Mouse (Mus musculus) kidney, postnatal 25 days (tissue): Measurements from ENCODE around the gene Ankrd11.
"Not testable (repeated sequence)": the region's sequence is repeated elsewhere in the genome, so short reads cannot be mapped to it uniquely, and the experiment has no call there.

Source experiments
- DNase-seq, 2 experiments: peaks; one replicate each; pipeline ENCODE4 v3.0.0; 2021; ENCODE audit warnings: mixed read lengths in 2 of 2

Gene Ankrd11

GRCm38 (mm10) chr8:123042158-123042973 is at the start of gene Ankrd11:
Ankrd11 (minus strand) TSS chr8:123042277.
- DNase-seq = peak; percentile 99 to 100

- peak in 1 of 2 experiments; percentile 67 for DNase-seq
Measured at GRCm38 (mm10) chr8:123087289-123087688, 45.2 kb upstream of the Ankrd11 start.

GRCm38 (mm10) chr8:123083610-123084009 is 41.5 kb upstream of the Ankrd11 start:
- no peak for DNase-seq

DNA sequence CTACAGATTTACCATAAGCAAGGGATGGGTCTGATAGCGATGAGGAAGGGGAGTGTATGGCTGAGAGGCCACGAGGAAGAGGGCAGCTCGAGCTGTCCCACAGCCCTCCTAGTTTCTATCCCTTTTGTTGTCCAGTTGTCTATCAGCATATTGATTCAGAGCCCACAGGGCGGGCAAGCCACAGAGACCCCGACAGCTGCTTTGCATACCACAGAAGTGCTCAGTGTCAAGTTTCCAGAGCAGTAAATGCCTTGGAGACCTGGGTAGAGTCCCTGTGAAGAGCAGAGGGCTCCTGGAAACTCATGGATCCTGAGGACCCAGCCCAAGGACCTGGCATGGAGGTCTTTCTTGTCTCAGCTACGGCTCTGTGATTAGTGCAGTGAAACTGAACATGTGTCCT is 40.9 kb upstream of the Ankrd11 start:
- DNase-seq = no peak

DNA sequence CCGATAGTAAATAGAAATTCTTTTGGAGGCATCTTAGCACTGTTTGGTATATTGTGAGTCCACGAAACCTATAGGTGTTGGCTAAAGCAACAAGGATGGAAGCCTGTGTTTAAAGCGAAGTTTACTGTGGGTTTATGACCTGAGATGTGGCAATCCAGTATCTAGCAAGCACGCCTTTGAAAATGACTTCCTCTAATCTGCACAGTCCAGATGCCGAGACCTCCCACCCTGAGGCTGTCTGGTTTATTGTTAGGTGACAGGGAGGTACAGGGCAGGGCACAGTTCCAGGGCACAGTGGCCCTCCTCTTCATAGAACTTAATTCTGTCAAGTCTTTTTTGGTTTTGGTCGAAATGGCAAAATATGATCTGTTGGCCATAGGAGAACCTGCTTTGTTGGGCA is 35.1 kb upstream of the Ankrd11 start:
- no peak for DNase-seq

DNA sequence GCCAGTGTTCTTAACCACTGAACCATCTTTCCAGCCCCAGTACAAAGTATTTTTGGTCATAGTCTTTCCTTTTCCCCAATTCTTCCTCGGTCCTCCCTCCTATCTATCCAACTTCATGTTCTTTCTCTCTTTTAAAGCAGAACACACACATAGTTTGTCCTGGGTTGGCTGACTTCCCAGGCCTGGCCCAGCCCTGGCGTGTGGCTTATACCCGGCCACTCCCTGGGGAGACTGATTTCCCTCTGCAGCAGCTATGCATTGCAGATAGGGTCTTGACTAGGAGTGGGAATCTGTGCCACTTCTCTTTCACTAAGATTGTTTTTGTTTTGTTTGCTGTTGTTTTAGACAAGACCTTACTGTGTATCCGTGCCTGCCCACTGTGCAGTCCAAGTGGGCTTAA is 29.1 kb upstream of the Ankrd11 start:
- no peak for DNase-seq

GRCm38 (mm10) chr8:123066101-123066683 is 24.1 kb upstream of the Ankrd11 start:
- no peak for DNase-seq

GRCm38 (mm10) chr8:123065214-123066100 is 23.4 kb upstream of the Ankrd11 start:
- DNase-seq = peak; percentile 94 to 98

DNA sequence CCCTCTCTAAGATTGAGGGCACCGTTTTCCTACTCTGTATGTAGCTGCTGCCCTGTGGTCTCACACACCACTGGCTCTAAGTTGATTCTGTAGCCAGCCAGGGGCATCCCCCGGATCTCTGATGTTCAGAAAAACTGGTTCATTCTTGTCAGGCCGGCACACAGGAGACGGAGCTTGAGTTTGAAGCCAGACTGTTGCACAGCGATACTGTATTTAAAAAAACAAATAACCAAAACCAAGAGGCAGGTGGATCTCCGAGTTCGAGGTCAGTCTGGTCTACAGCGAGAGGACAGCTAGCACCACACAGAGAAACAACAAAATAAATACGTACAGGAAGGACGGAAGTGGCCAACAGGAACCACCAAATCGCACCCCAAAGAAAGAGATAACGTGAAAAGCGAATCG is 22.7 kb upstream of the Ankrd11 start:
- DNase-seq = peak in 1 of 2 experiments; percentile 14

GRCm38 (mm10) chr8:123064072-123064471 is 22.0 kb upstream of the Ankrd11 start:
- DNase-seq = no peak

DNA sequence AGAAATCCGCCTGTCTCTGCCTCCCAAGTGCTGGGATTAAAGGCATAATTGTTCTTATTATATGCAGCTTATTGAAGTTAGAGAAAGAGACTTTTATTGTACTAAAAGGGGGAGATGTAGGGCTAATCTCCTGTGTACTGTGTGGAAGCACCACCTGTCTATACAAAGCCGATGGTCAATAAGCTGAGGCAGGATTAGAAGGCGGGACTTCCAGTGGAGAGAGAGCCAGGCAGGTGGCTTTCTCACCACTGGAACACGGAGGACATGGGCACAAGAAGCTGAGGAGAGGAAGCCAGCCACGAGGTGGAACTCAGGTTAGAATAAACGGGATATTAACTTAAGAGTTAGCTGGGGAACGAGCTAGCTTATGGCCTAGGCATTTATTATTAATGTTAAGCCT is 20.6 kb upstream of the Ankrd11 start, which contains the start of gene Spg7:
Spg7 (plus strand) TSS at position 222 of the 400 bp plus-strand sequence.
- DNase-seq = no peak

- DNase-seq = peak; percentile 40 to 74
Measured at GRCm38 (mm10) chr8:123051458-123051857, 9.4 kb upstream of the Ankrd11 start.

- DNase-seq = no peak
Measured at GRCm38 (mm10) chr8:123048402-123048801, 6.3 kb upstream of the Ankrd11 start.

GRCm38 (mm10) chr8:123047827-123048226 is 5.8 kb upstream of the Ankrd11 start:
- peak; percentile 32 to 64 for DNase-seq

GRCm38 (mm10) chr8:123046706-123047105 is 4.6 kb upstream of the Ankrd11 start:
- DNase-seq = peak in 1 of 2 experiments; percentile 39

- DNase-seq = not testable (repeated sequence)
Measured at GRCm38 (mm10) chr8:123044743-123045425, 2.8 kb upstream of the Ankrd11 start.

DNA sequence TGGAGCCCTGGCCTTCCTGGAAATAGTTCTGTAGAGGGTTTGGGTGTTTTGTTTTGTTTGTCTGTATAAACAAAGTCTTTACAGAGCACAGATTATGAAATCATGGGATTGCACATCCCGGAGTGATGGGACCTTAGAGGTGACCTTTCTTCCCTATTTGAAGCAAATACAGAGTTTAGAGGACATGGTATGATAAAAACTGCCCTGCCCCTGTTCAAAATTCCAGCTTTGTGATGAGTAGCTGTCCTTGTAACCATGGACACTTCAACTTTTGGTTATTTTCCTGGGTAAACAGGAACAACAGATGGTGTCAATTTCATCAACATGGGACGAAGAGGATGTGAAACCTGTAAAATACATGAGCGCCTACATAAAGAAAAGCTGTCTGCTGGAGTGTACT is 1.9 kb upstream of the Ankrd11 start:
- no peak for DNase-seq

DNA sequence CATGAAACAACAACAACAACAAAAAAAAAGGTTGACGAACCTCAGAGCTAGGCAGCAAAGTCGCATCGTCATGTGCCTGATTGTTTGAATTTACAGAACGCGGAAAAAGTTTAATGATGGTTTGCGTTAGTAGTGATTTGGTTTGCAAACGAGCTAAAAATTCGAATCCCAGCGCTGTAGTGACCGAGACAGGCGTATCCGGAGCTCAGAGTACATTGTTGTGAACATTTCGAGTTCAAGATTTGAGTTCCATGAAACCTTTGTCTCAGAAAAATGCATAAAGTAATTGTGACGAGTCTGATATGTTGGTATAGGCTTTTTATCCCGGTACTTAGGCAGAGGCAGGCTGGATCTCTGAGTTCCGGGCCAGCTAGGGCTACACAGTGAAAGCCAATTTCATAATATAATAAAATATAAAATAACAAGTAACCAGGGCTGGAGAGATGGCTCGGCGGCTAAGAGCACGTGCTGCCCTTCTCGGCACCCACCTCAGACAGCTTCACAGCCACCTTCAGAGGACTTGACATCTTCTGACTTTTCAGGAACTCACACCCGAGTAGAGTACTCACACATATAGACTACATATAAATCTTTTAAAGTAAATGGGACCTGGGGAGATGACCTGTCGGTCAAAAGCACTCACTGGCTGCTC is 1.0 kb upstream of the Ankrd11 start:
- no peak for DNase-seq

DNA sequence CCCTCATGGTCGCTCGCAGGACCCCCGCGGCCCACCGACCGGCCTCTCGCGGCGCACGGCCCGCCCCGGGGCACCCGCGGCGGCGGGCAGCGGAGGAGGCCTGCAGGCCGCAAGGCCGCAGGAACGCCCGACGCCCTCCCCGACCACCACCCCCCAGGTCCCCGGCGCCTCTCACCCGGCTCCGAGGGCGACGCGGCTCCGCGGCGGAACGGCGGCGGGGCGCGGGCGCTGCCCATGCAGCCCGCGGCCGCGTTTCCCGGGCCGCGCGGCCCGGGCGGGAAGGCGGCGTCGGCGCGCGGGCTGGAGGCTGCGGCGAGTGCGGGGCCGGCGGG is 337 bp downstream of the Ankrd11 start:
- peak in 1 of 2 experiments; percentile 51 for DNase-seq

GRCm38 (mm10) chr8:123041008-123041773 is 886 bp downstream of the Ankrd11 start:
- DNase-seq = peak; percentile 63 to 73

GRCm38 (mm10) chr8:123040110-123040650 is 1.9 kb downstream of the Ankrd11 start:
- DNase-seq = no peak
